Comparison of ENCODE assay signal across 7 mouse cellular contexts in genomic region chr11:84914673-84915072, GRCm38 (mm10). TPM values are rescaled to one million over a fixed set of nuclear protein-coding genes. Genes with fewer than 3 reads are reported as not detected.
DNase-seq lines count a peak whose midpoint lies in the region; ATAC-seq lines count a peak whose summit lies in the region.

No protein-coding gene starts in this region.

- H3K27ac ChIP-seq in midbrain, embryonic 12.5 days (replicated peaks): no peak overlapping the region
- H3K27ac ChIP-seq in midbrain, embryonic 16.5 days (ENCODE audit: low read length): no peak overlapping the region
- H3K27ac ChIP-seq in limb, embryonic 10.5 days: no peak overlapping the region
- H3K27ac ChIP-seq in stomach, embryonic 15.5 days: no peak overlapping the region

- H3K4me2 ChIP-seq in midbrain, embryonic 12.5 days (replicated peaks): 0 out of 2 replicates have a peak overlapping the region, but pooled peaks have one; percentile 90
- no peak overlapping the region for H3K4me2 ChIP-seq in midbrain, embryonic 16.5 days (ENCODE audit: low read length)
- H3K4me2 ChIP-seq in stomach, embryonic 15.5 days: peak overlapping the region; percentile 52

- 83% methylated on average over 5 of the region's 5 CpGs for WGBS in midbrain, embryonic 12.5 days
- 78% methylated on average over 5 of the region's 5 CpGs for WGBS in midbrain, embryonic 16.5 days
- 85% methylated on average over 5 of the region's 5 CpGs for WGBS in limb, embryonic 10.5 days
- WGBS in stomach, embryonic 15.5 days: 86% methylated on average over 5 of the region's 5 CpGs

- peaks cover 45% of the 10 kb centered on the region for H3K36me3 ChIP-seq in midbrain, embryonic 12.5 days
- peaks cover 14% of the 10 kb centered on the region for H3K36me3 ChIP-seq in midbrain, embryonic 16.5 days (ENCODE audit: control insufficient read depth, insufficient read depth, low read length)
- peaks cover 51% of the 10 kb centered on the region for H3K36me3 ChIP-seq in limb, embryonic 10.5 days
- H3K36me3 ChIP-seq in stomach, embryonic 15.5 days: peaks cover 19% of the 10 kb centered on the region

- no peak for ATAC-seq in midbrain, embryonic 12.5 days (ENCODE audit: low FRiP score, low read depth)
- ATAC-seq in midbrain, embryonic 16.5 days: no peak
- ATAC-seq in stomach, embryonic 15.5 days (ENCODE audit: insufficient read depth, low FRiP score, low read depth): no peak

- no peaks in the 10 kb centered on the region for H3K9me3 ChIP-seq in midbrain, embryonic 12.5 days
- H3K9me3 ChIP-seq in midbrain, embryonic 16.5 days (replicated peaks; ENCODE audit: control insufficient read depth, low read length, poor library complexity, severe bottlenecking): no peaks in the 10 kb centered on the region
- no peaks in the 10 kb centered on the region for H3K9me3 ChIP-seq in limb, embryonic 10.5 days (replicated peaks)
- H3K9me3 ChIP-seq in stomach, embryonic 15.5 days: no peaks in the 10 kb centered on the region

- no peaks in the 10 kb centered on the region for H3K27me3 ChIP-seq in midbrain, embryonic 12.5 days
- H3K27me3 ChIP-seq in midbrain, embryonic 16.5 days (ENCODE audit: control insufficient read depth, insufficient read depth, low read depth, low read length): no peaks in the 10 kb centered on the region
- H3K27me3 ChIP-seq in limb, embryonic 10.5 days (ENCODE audit: low read depth, poor library complexity, severe bottlenecking): no peaks in the 10 kb centered on the region
- H3K27me3 ChIP-seq in stomach, embryonic 15.5 days (replicated peaks): no peaks in the 10 kb centered on the region

- peak; percentile 69 for DNase-seq in WW6 (ENCODE audit: low read depth, low spot score)
- no peak for DNase-seq in limb, embryonic 10.5 days (ENCODE audit: low spot score)
- DNase-seq in thymus, adult 18-20 months: no peak
- DNase-seq in layer of hippocampus, adult 11-12 months (ENCODE audit: low spot score): no peak

- no peak overlapping the region for H3K4me3 ChIP-seq in midbrain, embryonic 12.5 days
- H3K4me3 ChIP-seq in midbrain, embryonic 16.5 days (ENCODE audit: low read depth, low read length): no peak overlapping the region
- peak overlapping the region; percentile 72; the same call in 1 of the 2 replicates for H3K4me3 ChIP-seq in limb, embryonic 10.5 days
- no peak overlapping the region for H3K4me3 ChIP-seq in stomach, embryonic 15.5 days (replicated peaks)

- H3K9ac ChIP-seq in midbrain, embryonic 12.5 days (replicated peaks): no peak overlapping the region
- H3K9ac ChIP-seq in midbrain, embryonic 16.5 days (ENCODE audit: low read depth, low read length): no peak overlapping the region
- no peak overlapping the region for H3K9ac ChIP-seq in stomach, embryonic 15.5 days

- H3K4me1 ChIP-seq in midbrain, embryonic 12.5 days: peaks cover 26% of the 10 kb centered on the region
- peaks cover 18% of the 10 kb centered on the region for H3K4me1 ChIP-seq in midbrain, embryonic 16.5 days (ENCODE audit: control insufficient read depth, insufficient read depth, low read length)
- peaks cover 26% of the 10 kb centered on the region for H3K4me1 ChIP-seq in limb, embryonic 10.5 days
- peaks cover 4% of the 10 kb centered on the region for H3K4me1 ChIP-seq in stomach, embryonic 15.5 days

RNA-seq across cellular contexts. Expression of gene Znhit3, which starts 1.5 kb away (rescaled TPM):
- 58.1 and 62.4 TPM in 2 replicates for polyA plus RNA-seq in midbrain, embryonic 12.5 days (2016; fragmentation: Nextera tagmentation; extraction: Ambion mirVana)
- polyA plus RNA-seq in midbrain, embryonic 16.5 days (2015; fragmentation: Nextera tagmentation; extraction: Ambion mirVana): 63.4 and 64.2 TPM in 2 replicates
- 91.5 and 103 TPM in 2 replicates for polyA plus RNA-seq in limb, embryonic 10.5 days (2016; fragmentation: Nextera tagmentation; extraction: Ambion mirVana)
- 52.9 and 56.9 TPM in 2 replicates for polyA plus RNA-seq in stomach, embryonic 15.5 days (2015; fragmentation: Nextera tagmentation; extraction: Ambion mirVana)

RNA-seq across cellular contexts. Expression of gene Pigw, which starts 34.6 kb away (rescaled TPM):
- 2.6 and 2.8 TPM in 2 replicates for polyA plus RNA-seq in midbrain, embryonic 12.5 days (2016; fragmentation: Nextera tagmentation; extraction: Ambion mirVana)
- 2.4 and 3.4 TPM in 2 replicates for polyA plus RNA-seq in midbrain, embryonic 16.5 days (2015; fragmentation: Nextera tagmentation; extraction: Ambion mirVana)
- polyA plus RNA-seq in limb, embryonic 10.5 days (2016; fragmentation: Nextera tagmentation; extraction: Ambion mirVana): 2.1 and 3.1 TPM in 2 replicates
- 2.9 and 3.5 TPM in 2 replicates for polyA plus RNA-seq in stomach, embryonic 15.5 days (2015; fragmentation: Nextera tagmentation; extraction: Ambion mirVana)

RNA-seq across cellular contexts. Expression of gene Myo19, which starts 34.7 kb away (rescaled TPM):
- polyA plus RNA-seq in midbrain, embryonic 12.5 days (2016; fragmentation: Nextera tagmentation; extraction: Ambion mirVana): 8.5 and 9.9 TPM in 2 replicates
- polyA plus RNA-seq in midbrain, embryonic 16.5 days (2015; fragmentation: Nextera tagmentation; extraction: Ambion mirVana): 5.3 and 5.8 TPM in 2 replicates
- 16.4 and 16.9 TPM in 2 replicates for polyA plus RNA-seq in limb, embryonic 10.5 days (2016; fragmentation: Nextera tagmentation; extraction: Ambion mirVana)
- polyA plus RNA-seq in stomach, embryonic 15.5 days (2015; fragmentation: Nextera tagmentation; extraction: Ambion mirVana): 6.8 and 7.8 TPM in 2 replicates

RNA-seq across cellular contexts. Expression of gene Car4, which starts 42.9 kb away (rescaled TPM):
- 4.5 and 4.7 TPM in 2 replicates for polyA plus RNA-seq in midbrain, embryonic 12.5 days (2016; fragmentation: Nextera tagmentation; extraction: Ambion mirVana)
- polyA plus RNA-seq in midbrain, embryonic 16.5 days (2015; fragmentation: Nextera tagmentation; extraction: Ambion mirVana): 3.6 and 5.7 TPM in 2 replicates
- 0.20 and 0.97 TPM in 2 replicates for polyA plus RNA-seq in limb, embryonic 10.5 days (2016; fragmentation: Nextera tagmentation; extraction: Ambion mirVana)
- 0.49 and 0.51 TPM in 2 replicates for polyA plus RNA-seq in stomach, embryonic 15.5 days (2015; fragmentation: Nextera tagmentation; extraction: Ambion mirVana)

RNA-seq across cellular contexts. Expression of gene Ggnbp2, which starts 44.1 kb away (rescaled TPM):
- polyA plus RNA-seq in midbrain, embryonic 12.5 days (2016; fragmentation: Nextera tagmentation; extraction: Ambion mirVana): 69.2 and 79.1 TPM in 2 replicates
- polyA plus RNA-seq in midbrain, embryonic 16.5 days (2015; fragmentation: Nextera tagmentation; extraction: Ambion mirVana): 68.4 and 71.8 TPM in 2 replicates
- 53.6 and 61.5 TPM in 2 replicates for polyA plus RNA-seq in limb, embryonic 10.5 days (2016; fragmentation: Nextera tagmentation; extraction: Ambion mirVana)
- 69.8 and 76.7 TPM in 2 replicates for polyA plus RNA-seq in stomach, embryonic 15.5 days (2015; fragmentation: Nextera tagmentation; extraction: Ambion mirVana)
